Mouse (Mus musculus): ENCODE results near the gene Dcst2. TPM values are rescaled to one million over a fixed set of nuclear protein-coding genes. Genes with fewer than 3 reads are reported as not detected.

Gene Dcst2
- total and polyA plus RNA-seq, 3 experiments, result 0.06 TPM; not detected in 2

GRCm38 (mm10) chr3:89419981-89420380 is 58.2 kb downstream of the Dcst2 start:
- H3K9ac ChIP-seq (ENCODE audit: control insufficient read depth, low read depth, low read length, poor library complexity, severe bottlenecking), result peak overlapping the region; percentile 76; the same call in 1 of the 2 replicates
- no peaks in the 10 kb centered on the region for H3K27me3 ChIP-seq (ENCODE audit: control insufficient read depth in 1 of 2, insufficient read depth in 2 of 2, low read length in 2 of 2)
- peaks cover 27 to 57% of the 10 kb centered on the region in 2 experiments for H3K4me1 ChIP-seq (ENCODE audit: control insufficient read depth in 1 of 2, insufficient read depth in 2 of 2, low read length in 2 of 2)
- peak overlapping the region in 1 of 2 experiments; percentile 82; a peak in 1 of 4 replicates for H3K4me3 ChIP-seq (ENCODE audit: control insufficient read depth in 1 of 2, insufficient read depth in 1 of 2, low read depth in 2 of 2, low read length in 2 of 2)
- peaks cover 48% of the 10 kb centered on the region for H3K79me2 ChIP-seq (ENCODE audit: control insufficient read depth, insufficient read depth, low read length, poor library complexity)
- no peak overlapping the region for H3K27ac ChIP-seq (ENCODE audit: control insufficient read depth, low read depth, low read length)
- DNase-seq (ENCODE audit: low read depth, low spot score), result no peak
- peaks cover 13 to 56% of the 10 kb centered on the region in 2 experiments for H3K36me3 ChIP-seq (ENCODE audit: control insufficient read depth in 1 of 2, insufficient read depth in 2 of 2, low read length in 2 of 2)
- TF ChIP-seq EP300 (IDR thresholded peaks at IDR 0.05; ENCODE audit: low read depth in 1 of 2, low read length in 2 of 2) (no peak), MYB (IDR thresholded peaks at IDR 0.05; ENCODE audit: low read depth, low read length) (no peak)
- no peaks in the 10 kb centered on the region for H3K9me3 ChIP-seq (replicated peaks; ENCODE audit: insufficient read depth, low read length)

- Histone ChIP-seq H3K79me2 (ENCODE audit: control insufficient read depth, insufficient read depth, low read length, poor library complexity) (peaks cover 48% of the 10 kb centered on the region), H3K4me3 (ENCODE audit: control insufficient read depth in 1 of 2, insufficient read depth in 1 of 2, low read depth in 2 of 2, low read length in 2 of 2) (no peak overlapping the region), H3K4me1 (ENCODE audit: control insufficient read depth in 1 of 2, insufficient read depth in 2 of 2, low read length in 2 of 2) (peaks cover 27 to 57% of the 10 kb centered on the region in 2 experiments), H3K36me3 (ENCODE audit: control insufficient read depth in 1 of 2, insufficient read depth in 2 of 2, low read length in 2 of 2) (peaks cover 12 to 57% of the 10 kb centered on the region in 2 experiments), H3K9me3 (replicated peaks; ENCODE audit: insufficient read depth, low read length) (no peaks in the 10 kb centered on the region), H3K27ac (ENCODE audit: control insufficient read depth, low read depth, low read length) (no peak overlapping the region), H3K9ac (ENCODE audit: control insufficient read depth, low read depth, low read length, poor library complexity, severe bottlenecking) (no peak overlapping the region), H3K27me3 (ENCODE audit: control insufficient read depth in 1 of 2, insufficient read depth in 2 of 2, low read length in 2 of 2) (no peaks in the 10 kb centered on the region)
- no peak for DNase-seq (ENCODE audit: low read depth, low spot score)
- TF ChIP-seq ZNF384 (IDR thresholded peaks at IDR 0.05; ENCODE audit: low read depth, low read length) (peak; percentile 50; the same call in 1 of the 2 replicates), POLR2AphosphoS5 (IDR thresholded peaks at IDR 0.05; ENCODE audit: borderline replicate concordance, low read depth, low read length) (no peak)
These were observed 58.6 kb downstream of the Dcst2 start for GRCm38 (mm10) chr3:89420421-89420820.

GRCm38 (mm10) chr3:89421002-89421774 is 59.4 kb downstream of the Dcst2 start:
- peaks cover 12 to 57% of the 10 kb centered on the region in 2 experiments for H3K36me3 ChIP-seq (ENCODE audit: control insufficient read depth in 1 of 2, insufficient read depth in 2 of 2, low read length in 2 of 2)

More at GRCm38 (mm10) chr3:89421002-89421774, 59.4 kb downstream of the Dcst2 start:
- Histone ChIP-seq H3K9ac (ENCODE audit: control insufficient read depth, low read depth, low read length, poor library complexity, severe bottlenecking) (peak overlapping the region; percentile 3; the same call in 1 of the 2 replicates), H3K9me3 (replicated peaks; ENCODE audit: insufficient read depth, low read length) (no peaks in the 10 kb centered on the region), H3K4me1 (ENCODE audit: control insufficient read depth in 1 of 2, insufficient read depth in 2 of 2, low read length in 2 of 2) (peaks cover 27 to 57% of the 10 kb centered on the region in 2 experiments), H3K4me3 (ENCODE audit: control insufficient read depth in 1 of 2, insufficient read depth in 1 of 2, low read depth in 2 of 2, low read length in 2 of 2) (0 out of 4 replicates have a peak overlapping the region, but pooled peaks of 1 of the 2 experiments have one; percentile 12), H3K79me2 (ENCODE audit: control insufficient read depth, insufficient read depth, low read length, poor library complexity) (peaks cover 42% of the 10 kb centered on the region), H3K27me3 (ENCODE audit: control insufficient read depth in 1 of 2, insufficient read depth in 2 of 2, low read length in 2 of 2) (no peaks in the 10 kb centered on the region), H3K27ac (ENCODE audit: control insufficient read depth, low read depth, low read length) (no peak overlapping the region)
- peak; percentile 83 for DNase-seq (ENCODE audit: low read depth, low spot score)
- TF ChIP-seq SIN3A (IDR thresholded peaks at IDR 0.05; ENCODE audit: low read length) (peak; percentile 47; the same call in 1 of the 2 replicates), SMC3 (IDR thresholded peaks at IDR 0.05; ENCODE audit: low read depth, low read length) (no peak), MXI1 (IDR thresholded peaks at IDR 0.05; ENCODE audit: low read depth, low read length) (no peak), HCFC1 (IDR thresholded peaks at IDR 0.05; ENCODE audit: low read depth, low read length) (0 out of 2 replicates have a peak, but pooled peaks have one; percentile 28)
